Mouse (Mus musculus): ENCODE results near the gene Plcb4. TPM values are rescaled to one million over a fixed set of nuclear protein-coding genes. Genes with fewer than 3 reads are reported as not detected.
"Not testable (repeated sequence)": the region's sequence is repeated elsewhere in the genome, so short reads cannot be mapped to it uniquely, and the experiment has no call there.

The Plcb4 gene
- total RNA-seq, 4 experiments from 2014 or later = 57.9 to 85.4 (median 73.2) TPM

- no peak for DNase-seq (ENCODE audit: low spot score in 2 of 2)
These were observed 14.8 kb downstream of the Plcb4 start for GRCm38 (mm10) chr2:135673649-135674048.

- DNase-seq (ENCODE audit: low spot score in 2 of 2) = no peak
These were observed 16.5 kb downstream of the Plcb4 start for GRCm38 (mm10) chr2:135675284-135675683.

- peak in 1 of 2 experiments; percentile 17 for DNase-seq (ENCODE audit: low spot score in 2 of 2)
These were observed 18.2 kb downstream of the Plcb4 start for GRCm38 (mm10) chr2:135676978-135677501.

DNA sequence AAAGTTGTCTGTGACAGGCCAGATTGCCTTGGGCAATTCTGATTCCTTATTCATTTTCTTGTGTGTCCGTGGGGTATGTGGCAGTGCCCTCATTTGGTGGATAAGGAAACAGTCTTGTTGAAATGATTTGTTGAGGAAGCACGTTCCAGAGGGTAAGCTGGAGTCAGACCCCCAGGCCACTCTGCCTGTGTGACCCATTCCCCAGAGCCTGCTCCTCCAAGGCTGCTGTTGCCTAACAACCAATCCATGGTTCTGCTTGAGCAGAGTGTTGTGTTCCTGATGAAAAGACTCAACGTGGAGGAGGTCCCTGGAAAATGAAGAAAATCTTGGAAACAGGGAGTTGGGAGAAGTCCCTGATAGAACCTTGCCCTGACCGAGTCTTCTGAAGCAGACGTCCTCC, 18.8 kb downstream of the Plcb4 start:
- no peak for DNase-seq (ENCODE audit: low spot score in 2 of 2)

DNA sequence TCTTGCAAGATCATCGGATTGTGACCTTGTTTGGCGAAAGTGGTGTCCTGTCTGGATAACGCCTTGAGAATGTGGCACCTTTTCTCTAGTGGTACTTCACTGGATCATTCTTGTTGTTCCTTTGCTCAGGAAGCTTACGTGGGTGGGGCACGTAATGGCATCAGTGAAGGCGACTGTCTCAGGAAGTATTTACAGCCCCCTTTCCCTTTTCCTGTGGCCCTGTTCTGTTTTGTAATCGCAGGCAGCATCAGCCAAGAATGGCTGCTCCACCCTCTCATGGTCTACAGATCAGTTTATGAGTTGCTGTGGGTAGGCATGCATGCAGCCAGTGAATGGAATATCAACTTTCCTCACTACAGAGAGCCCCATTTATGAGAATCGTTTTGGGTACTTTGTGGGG, 21.2 kb downstream of the Plcb4 start:
- DNase-seq (ENCODE audit: low spot score in 2 of 2) = no peak

DNA sequence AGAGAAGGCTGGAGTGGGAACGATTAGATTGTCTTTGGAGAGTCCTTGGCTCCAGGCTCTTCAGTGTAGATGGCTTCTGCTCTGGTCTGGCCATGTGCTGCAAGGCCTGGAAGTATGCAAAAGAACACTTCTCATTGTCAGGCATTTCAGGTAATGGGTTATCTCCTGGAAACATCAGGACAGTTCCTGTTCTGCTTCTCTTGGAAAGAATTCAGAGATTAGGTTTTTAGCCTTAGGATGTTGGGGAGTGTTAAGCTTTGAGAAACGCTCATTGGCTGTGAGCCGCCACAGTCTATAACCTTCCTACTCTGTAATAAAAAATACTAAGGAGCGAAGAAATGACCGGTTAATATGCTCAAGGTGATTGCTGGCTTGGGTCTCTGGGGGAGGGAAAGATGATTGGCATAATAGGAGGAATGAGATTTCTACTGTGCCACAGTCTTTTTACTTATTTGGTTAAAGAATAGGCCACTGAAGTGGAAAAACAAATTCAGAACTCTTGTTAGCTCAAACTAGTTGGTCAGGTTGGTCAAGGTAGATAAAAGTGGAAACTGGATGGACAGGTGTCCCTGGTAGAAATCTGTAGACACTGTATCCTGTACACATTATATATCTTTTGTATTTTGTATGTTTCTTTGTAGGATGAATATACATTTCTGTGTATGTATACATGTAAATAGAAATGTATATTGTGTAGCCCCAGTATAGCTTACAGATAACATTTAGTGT, 21.8 kb downstream of the Plcb4 start:
- no peak for DNase-seq (ENCODE audit: low spot score in 2 of 2)

- DNase-seq (ENCODE audit: low spot score in 2 of 2) = no peak
These were observed 25.1 kb downstream of the Plcb4 start for GRCm38 (mm10) chr2:135683684-135684440.

DNA sequence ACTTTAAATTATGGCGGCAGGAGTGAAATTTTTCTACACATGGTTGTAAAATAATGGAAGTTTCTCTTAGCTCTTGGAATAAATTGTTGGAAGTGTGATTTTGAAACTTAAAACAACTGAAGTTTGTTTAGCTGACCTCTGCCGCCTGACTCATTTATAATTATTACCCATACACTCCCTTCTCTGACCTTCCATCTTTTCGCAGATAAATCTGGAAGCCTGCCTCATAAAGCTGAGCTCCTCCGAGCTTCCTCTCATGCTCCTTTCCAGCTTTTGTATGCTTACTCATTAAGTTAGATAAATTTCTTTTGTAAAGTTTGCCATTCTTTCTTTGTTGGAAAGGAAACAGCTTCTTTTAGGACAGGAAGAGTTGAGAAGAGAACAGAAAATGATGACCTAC, 27.9 kb downstream of the Plcb4 start:
- no peak for DNase-seq (ENCODE audit: low spot score in 2 of 2)

- no peak for DNase-seq (ENCODE audit: low spot score in 2 of 2)
These were observed 28.8 kb downstream of the Plcb4 start for GRCm38 (mm10) chr2:135687585-135687984.

- no peak for DNase-seq (ENCODE audit: low spot score in 2 of 2)
These were observed 34.0 kb downstream of the Plcb4 start for GRCm38 (mm10) chr2:135692568-135693488.

DNA sequence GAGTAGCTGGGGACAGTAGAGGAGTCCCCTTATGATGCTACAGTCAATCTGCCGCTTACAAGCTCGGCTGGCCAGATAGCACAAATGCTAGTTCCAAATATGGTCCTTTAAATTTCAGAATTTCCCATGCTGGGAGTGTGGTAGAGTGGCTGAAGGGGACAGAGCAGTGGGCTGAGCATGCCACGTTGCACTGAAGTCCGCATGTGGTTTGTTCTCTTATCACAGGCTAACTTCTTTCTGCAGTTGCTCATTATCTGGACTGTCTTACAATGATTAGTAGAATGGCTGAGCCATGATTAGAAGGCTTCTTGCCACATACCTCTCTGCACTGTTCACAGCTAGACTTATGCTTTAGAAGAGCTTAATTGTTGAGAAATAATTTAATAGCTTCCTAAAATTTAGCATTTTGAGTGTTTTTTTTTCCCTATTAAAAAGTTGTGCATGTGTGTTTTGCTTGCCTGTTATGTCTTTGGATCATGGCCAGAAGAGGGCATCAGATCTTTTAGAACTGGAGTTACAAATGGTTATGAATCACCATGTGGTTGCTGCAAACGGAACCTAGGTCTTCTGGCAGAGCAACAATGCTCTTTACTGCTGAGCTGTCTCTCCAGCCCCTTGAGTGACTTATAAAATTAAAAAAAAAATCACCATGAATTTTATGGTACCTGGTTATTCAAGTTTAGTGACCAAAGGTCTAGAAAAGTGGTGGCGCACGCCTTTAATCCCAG, 42.0 kb downstream of the Plcb4 start:
- DNase-seq (ENCODE audit: low spot score in 2 of 2) = no peak

DNA sequence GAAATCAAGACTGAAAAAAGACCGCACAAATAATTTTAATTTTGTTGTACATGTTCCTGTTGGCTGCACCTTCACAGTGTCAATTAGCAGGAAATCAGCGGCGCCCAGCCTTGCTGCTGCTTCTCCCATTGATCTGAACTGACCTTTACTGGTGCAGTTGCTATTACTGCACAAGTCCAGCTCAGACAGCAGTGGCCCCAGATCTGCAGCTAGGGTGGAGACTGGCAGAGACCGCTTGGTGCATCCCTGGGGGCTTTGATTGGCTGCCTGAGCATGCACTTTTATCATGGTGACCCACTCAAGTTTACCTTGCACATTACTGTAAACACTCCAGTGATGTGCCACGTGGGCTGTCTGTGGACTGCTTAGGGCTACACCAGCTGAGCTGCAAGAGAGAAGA, 45.9 kb downstream of the Plcb4 start:
- DNase-seq (ENCODE audit: low spot score in 2 of 2) = no peak

- DNase-seq (ENCODE audit: low spot score in 2 of 2) = no peak
These were observed 48.5 kb downstream of the Plcb4 start for GRCm38 (mm10) chr2:135707305-135707704.

DNA sequence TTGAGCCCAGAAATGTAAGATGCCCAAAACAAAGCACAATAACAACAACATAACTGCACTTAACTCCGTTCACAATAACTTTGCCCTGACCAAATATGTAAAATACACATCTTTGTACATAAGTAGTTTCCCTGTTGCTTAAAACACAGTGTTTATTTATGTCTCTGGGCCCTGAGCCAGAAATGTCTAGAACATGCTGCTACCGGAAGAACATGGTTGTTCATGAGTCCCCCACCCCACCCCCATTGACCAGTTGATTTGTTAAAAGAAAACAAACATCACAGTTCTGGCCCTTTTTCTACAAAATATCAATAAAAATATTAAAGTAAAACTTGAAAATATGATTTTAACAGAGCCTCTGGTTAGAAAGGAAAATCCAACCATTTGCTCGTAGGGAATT, 49.6 kb downstream of the Plcb4 start:
- DNase-seq (ENCODE audit: low spot score in 2 of 2) = no peak

DNA sequence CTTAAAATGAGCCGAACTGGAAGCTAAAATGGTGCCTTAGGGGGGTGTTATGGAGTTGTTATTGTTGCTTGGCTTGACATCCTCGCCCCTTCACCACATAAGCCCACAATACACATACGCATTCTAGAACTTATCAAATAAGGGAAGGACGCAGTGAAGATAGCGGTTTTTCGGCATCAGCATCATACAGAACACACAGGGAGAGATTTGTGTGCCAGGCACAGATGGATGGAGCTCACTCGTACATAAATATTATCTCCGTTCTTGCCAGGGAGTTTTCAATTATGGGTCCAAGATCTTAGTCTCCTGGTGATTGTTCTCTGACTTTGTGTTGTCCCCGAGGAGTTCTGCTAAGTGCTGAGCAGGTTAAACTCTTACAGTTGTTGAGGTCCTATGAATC, 50.0 kb downstream of the Plcb4 start:
- DNase-seq (ENCODE audit: low spot score in 2 of 2) = no peak

- not testable (repeated sequence) for DNase-seq (ENCODE audit: low spot score in 2 of 2)
These were observed 50.9 kb downstream of the Plcb4 start for GRCm38 (mm10) chr2:135709736-135710135.

DNA sequence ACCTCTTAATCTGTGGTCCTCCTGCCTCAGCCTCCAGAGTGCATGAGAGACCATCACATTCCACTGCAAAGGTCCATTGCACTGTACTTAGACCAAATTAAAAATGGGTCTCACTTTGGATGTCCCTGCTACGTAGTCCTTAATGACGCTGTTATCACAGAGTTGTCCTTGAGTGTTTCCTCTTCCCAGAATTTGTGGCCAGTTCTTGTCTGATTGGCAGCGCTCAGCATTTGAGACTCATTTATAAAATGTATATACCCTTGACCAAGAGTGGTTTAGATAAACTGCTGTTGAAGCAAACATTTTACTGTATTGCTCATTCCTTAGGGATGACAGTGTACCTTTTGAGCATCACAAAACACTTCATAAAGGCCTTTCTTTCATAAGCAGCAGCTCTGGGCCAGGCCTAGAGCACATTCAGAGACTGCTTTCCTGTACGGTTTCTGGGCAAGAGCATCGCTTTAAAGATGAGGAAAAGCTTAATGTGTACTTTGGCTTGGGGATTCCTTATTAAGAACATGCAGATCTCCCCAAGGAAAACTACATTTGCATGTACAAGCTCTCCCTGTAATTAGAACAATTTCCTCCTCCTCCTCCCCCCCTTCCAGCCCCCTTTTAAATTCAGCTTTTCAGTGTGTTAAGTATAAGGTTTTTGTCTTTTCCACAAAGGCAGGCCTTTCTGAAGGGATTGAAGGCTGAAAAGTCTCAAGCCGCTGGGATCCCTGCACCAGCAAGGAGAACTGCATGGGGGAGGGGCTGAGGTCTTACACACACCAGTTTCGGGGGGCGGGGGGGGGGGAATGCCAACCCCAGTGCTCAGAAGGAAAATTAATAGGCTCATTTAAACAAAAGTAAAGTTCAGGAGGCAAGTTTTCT, 52.5 kb downstream of the Plcb4 start:
- DNase-seq (ENCODE audit: low spot score in 2 of 2) = no peak

DNA sequence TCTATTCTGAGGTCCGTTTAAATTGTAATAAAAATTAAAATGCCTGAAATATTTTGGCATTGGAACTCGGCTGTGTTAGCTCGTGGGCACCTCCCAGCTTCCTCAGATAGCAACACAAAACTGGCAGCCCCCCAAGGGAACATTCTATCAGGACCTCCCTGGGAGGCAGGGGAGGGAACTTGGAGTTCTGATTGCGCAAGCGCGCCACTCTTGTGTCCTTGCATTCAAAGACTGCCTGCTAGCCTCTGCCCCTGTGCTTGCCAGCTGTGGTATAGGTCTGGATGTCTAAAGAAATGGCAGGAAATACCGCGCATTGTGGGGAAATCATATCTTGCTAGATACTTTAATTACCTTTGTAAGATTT, 53.1 kb downstream of the Plcb4 start:
- peak in 1 of 2 experiments; percentile 19 for DNase-seq (ENCODE audit: low spot score in 2 of 2)

GRCm38 (mm10) chr2:135712331-135712730, 53.5 kb downstream of the Plcb4 start:
- no peak for DNase-seq (ENCODE audit: low spot score in 2 of 2)

- DNase-seq (ENCODE audit: low spot score in 2 of 2) = no peak
These were observed 54.1 kb downstream of the Plcb4 start for GRCm38 (mm10) chr2:135712921-135713320.
